Mouse (Mus musculus): Measurements from ENCODE around the gene Atg2a. TPM values are rescaled to one million over a fixed set of nuclear protein-coding genes. Genes with fewer than 3 reads are reported as not detected.
A peak's percentile ranks its signal among the peaks of the same experiment; 100 is the strongest.

Atg2a gene
- total and polyA plus RNA-seq, 3 experiments, result 2.8 to 13.9 (median 9.5) TPM

DNA sequence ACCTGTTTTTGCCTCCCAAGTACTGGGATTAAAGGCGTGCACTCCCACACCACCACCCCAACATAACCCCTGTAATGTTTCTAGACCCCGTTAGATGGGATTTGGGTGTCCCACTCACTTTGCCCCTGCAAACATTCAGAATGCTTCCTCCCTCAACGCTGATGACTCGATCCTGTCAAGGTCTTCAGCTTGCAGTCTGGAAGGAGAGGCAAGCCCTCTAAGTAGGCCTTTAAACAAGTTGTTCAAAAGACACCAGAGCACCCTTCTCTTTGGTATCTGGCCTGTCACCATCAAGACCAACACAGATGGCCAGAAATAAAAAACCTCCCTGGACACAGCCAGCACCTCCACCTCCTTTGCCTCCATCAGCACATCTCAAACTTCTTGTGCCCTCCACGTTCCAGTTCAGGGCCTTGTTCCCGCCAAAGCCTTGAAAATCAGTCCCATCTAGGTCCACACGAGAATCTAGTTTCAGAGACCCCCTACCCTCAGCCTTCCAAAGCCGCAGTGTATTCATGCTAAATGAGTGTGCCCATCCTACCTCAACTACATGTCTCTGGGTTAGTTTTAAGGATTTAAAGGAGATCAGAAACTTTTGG, 64.1 kb downstream of the Atg2a start:
- Histone ChIP-seq H3K27ac (ENCODE audit: insufficient read depth, low read depth) (peak overlapping the region; percentile 42), H3K27me3 (replicated peaks) (no peaks in the 10 kb centered on the region), H3K9ac (ENCODE audit: insufficient read depth, low read depth) (peak overlapping the region; percentile 54; the same call in 1 of the 2 replicates), H3K79me2 (replicated peaks; ENCODE audit: control insufficient read depth, extremely low read depth, insufficient read depth, poor library complexity, severe bottlenecking) (no peaks in the 10 kb centered on the region), H3K9me3 (replicated peaks; ENCODE audit: low read length) (no peaks in the 10 kb centered on the region), H3K4me1 (ENCODE audit: control insufficient read depth in 1 of 2, insufficient read depth in 2 of 2) (peaks cover 28 to 52% of the 10 kb centered on the region in 2 experiments), H3K4me3 (replicated peaks in 1 of 3; ENCODE audit: low read depth in 2 of 3, low read length in 2 of 3, poor library complexity in 1 of 3) (peak overlapping the region in 1 of 3 experiments; percentile 71), H3K36me3 (replicated peaks in 1 of 2; ENCODE audit: control insufficient read depth in 1 of 2, insufficient read depth in 1 of 2, low read length in 1 of 2) (peaks cover 9 to 16% of the 10 kb centered on the region in 2 experiments), H3K4me2 (ENCODE audit: insufficient read depth, low read depth, poor library complexity, severe bottlenecking) (no peak overlapping the region)
- DNase-seq (ENCODE audit: extremely low read depth), result no peak
- dilution Hi-C loops (cut with MboI; ENCODE audit: extremely low pct_ligation_motif_present, extremely low pct_unique_long_range_greater_than_20kb, low sequenced_read_pairs) (no loop called here), in situ Hi-C loops (cut with MboI; ENCODE audit: low pct_ligation_motif_present, low pct_unique_long_range_greater_than_20kb, low sequenced_read_pairs) (loop anchor here (5.0 to 25.0 kb wide), 2 partner anchors 43 to 143 kb away; no protein-coding TSS in a partner anchor)
- TF ChIP-seq RCOR1 (conservative IDR thresholded peaks at IDR 0.05; ENCODE audit: low read depth, low read length), result no peak
- TF ChIP-seq RAD21 (IDR thresholded peaks at IDR 0.05; ENCODE audit: low read depth, low read length), result no peak
- 0 out of 2 replicates have a peak, but pooled peaks have one; percentile 1 for TF ChIP-seq CHD2 (IDR thresholded peaks at IDR 0.05; ENCODE audit: low read length)
- TF ChIP-seq ZMIZ1 (IDR thresholded peaks at IDR 0.05; ENCODE audit: low read depth, low read length), result no peak
- no peak for TF ChIP-seq NELFE (IDR thresholded peaks at IDR 0.05; ENCODE audit: low read depth, low read length)
- no peak for TF ChIP-seq EP300 (IDR thresholded peaks at IDR 0.05; ENCODE audit: low read length)
- TF ChIP-seq ZNF384 (IDR thresholded peaks at IDR 0.05; ENCODE audit: low read depth, low read length), result 0 out of 2 replicates have a peak, but pooled peaks have one; percentile 22
- no peak for TF ChIP-seq IRF4 (IDR thresholded peaks at IDR 0.05; ENCODE audit: low read depth, low read length)
- TF ChIP-seq JUND (conservative IDR thresholded peaks at IDR 0.05; ENCODE audit: low read depth, low read length), result no peak

- Histone ChIP-seq H3K27ac (ENCODE audit: insufficient read depth, low read depth) (peak within 1 kb of the TSS; percentile 42), H3K4me3 (replicated peaks in 1 of 3; ENCODE audit: low read depth in 2 of 3, low read length in 2 of 3, poor library complexity in 1 of 3) (peak within 1 kb of the TSS; percentile 25 to 71 (median 30)), H3K4me2 (ENCODE audit: insufficient read depth, low read depth, poor library complexity, severe bottlenecking) (peak within 1 kb of the TSS; percentile 39), H3K79me2 (replicated peaks; ENCODE audit: control insufficient read depth, extremely low read depth, insufficient read depth, poor library complexity, severe bottlenecking) (no peaks in the 10 kb centered on the region), H3K4me1 (ENCODE audit: control insufficient read depth in 1 of 2, insufficient read depth in 2 of 2) (peaks cover 24 to 49% of the 10 kb centered on the region in 2 experiments), H3K9ac (ENCODE audit: insufficient read depth, low read depth) (peak within 1 kb of the TSS; percentile 54; the same call in 1 of the 2 replicates), H3K36me3 (replicated peaks in 1 of 2; ENCODE audit: control insufficient read depth in 1 of 2, insufficient read depth in 1 of 2, low read length in 1 of 2) (peaks cover 7 to 11% of the 10 kb centered on the region in 2 experiments), H3K9me3 (replicated peaks; ENCODE audit: low read length) (no peaks in the 10 kb centered on the region), H3K27me3 (replicated peaks) (no peaks in the 10 kb centered on the region)
- TF ChIP-seq SIN3A (IDR thresholded peaks at IDR 0.05; ENCODE audit: low read length) (0 out of 2 replicates have a peak, but pooled peaks have one; percentile 8), ELF1 (IDR thresholded peaks at IDR 0.05; ENCODE audit: low read depth, low read length) (peak; percentile 76), HCFC1 (IDR thresholded peaks at IDR 0.05; ENCODE audit: low read depth, low read length) (peak; percentile 68), MAX (IDR thresholded peaks at IDR 0.05; ENCODE audit: low read length) (no peak), MXI1 (IDR thresholded peaks at IDR 0.05; ENCODE audit: low read depth, low read length) (0 out of 2 replicates have a peak, but pooled peaks have one; percentile 10), IRF4 (IDR thresholded peaks at IDR 0.05; ENCODE audit: low read depth, low read length) (peak; percentile 32; the same call in 1 of the 2 replicates), MAZ (IDR thresholded peaks at IDR 0.05; ENCODE audit: low read depth, low read length) (no peak)
- DNase-seq (ENCODE audit: extremely low read depth), result no peak
- in situ Hi-C loops (cut with MboI; ENCODE audit: low pct_ligation_motif_present, low pct_unique_long_range_greater_than_20kb, low sequenced_read_pairs), result loop anchor here (5.0 to 25.0 kb wide), 2 partner anchors 44 to 144 kb away; no protein-coding TSS in a partner anchor
- dilution Hi-C loops (cut with MboI; ENCODE audit: extremely low pct_ligation_motif_present, extremely low pct_unique_long_range_greater_than_20kb, low sequenced_read_pairs), result no loop called here
Measured at GRCm38 (mm10) chr19:6306137-6306551, 64.7 kb downstream of the Atg2a start, which contains the start of gene Cdc42bpg. TSS of gene Cdc42bpg (plus strand) at chr19:6306456.
